ENCODE assay signal across 20 mouse cellular contexts in genomic region chr5:145123396-145123795, GRCm38 (mm10). TPM values are rescaled to one million over a fixed set of nuclear protein-coding genes. Genes with fewer than 3 reads are reported as not detected.
"Had no signal": no experiment of that assay in that cellular context is flagged by ENCODE, and none has a peak within 500 bp of the region (broad histone marks: within the 10 kb centered on the region; RNA-seq: fewer than 3 reads in every experiment).

No protein-coding gene starts in this region.

- H3K9ac ChIP-seq: neural tube, embryonic 15.5 days; stomach, embryonic 15.5 days had no signal

- H3K4me1 ChIP-seq: neural tube, embryonic 15.5 days; stomach, embryonic 15.5 days had no signal

- H3K4me2 ChIP-seq: neural tube, embryonic 15.5 days; stomach, embryonic 15.5 days had no signal

- H3K4me3 ChIP-seq: neural tube, embryonic 15.5 days; stomach, embryonic 15.5 days had no signal

- H3K9me3 ChIP-seq: neural tube, embryonic 15.5 days; stomach, embryonic 15.5 days had no signal

- H3K27ac ChIP-seq: neural tube, embryonic 15.5 days; stomach, embryonic 15.5 days; stomach, postnatal 0 days had no signal

- DNase-seq: retina, postnatal 1 day; right cerebral cortex, adult 18-20 months; right cerebral cortex, postnatal 14 days; right cerebral cortex, postnatal 25 days; right cerebral cortex, postnatal 4 days; spleen, adult 18-20 months; thymus, adult 18-20 months; thymus, adult 2 months; thymus, postnatal 14 days; thymus, postnatal 25 days; thymus, postnatal 36 days; thymus, postnatal 4 days had no signal

- H3K27me3 ChIP-seq: neural tube, embryonic 15.5 days; stomach, embryonic 15.5 days had no signal

RNA-seq across cellular contexts. Expression of gene Kpna7, which starts 39.6 kb away (rescaled TPM):
- polyA plus RNA-seq: neural tube, embryonic 14.5 days; neural tube, embryonic 15.5 days; small intestine, adult 2 months; spleen, adult 2 months; stomach, embryonic 14.5 days; urinary bladder, adult 2 months had no signal
